Mouse (Mus musculus) megakaryocyte-erythroid progenitor cell, adult 5-6 weeks (primary cell): ENCODE results near the gene Sema7a. TPM values are rescaled to one million over a fixed set of nuclear protein-coding genes. Genes with fewer than 3 reads are reported as not detected.

Source experiments
- ATAC-seq: replicated peaks from 2 replicates; pipeline ENCODE4 v1.8.0; 2016; ENCODE audit warnings: mild to moderate bottlenecking, inconsistent platforms; ENCODE audit not compliant: severe bottlenecking, poor library complexity, low FRiP score, low TSS enrichment
- total RNA-seq, 2 experiments: library from RNA; stranded (forward) in 1 of 2; stranded (reverse) in 1 of 2; fragments of 200-1000, 215-1000 nt in 1 of 2; fragments of >200 nt in 1 of 2; fragmentation: Nextera tagmentation in 1 of 2; gene quantifications; 2 replicates each; pipeline ENCODE4 v1.2.3; 2014 to 2017

Gene Sema7a
- total RNA-seq, 2 experiments from 2014 or later = not detected

- no peak for ATAC-seq
Measured at GRCm38 (mm10) chr9:57972776-57973439, 33.0 kb downstream of the Sema7a start.

GRCm38 (mm10) chr9:57973440-57974066 is 33.6 kb downstream of the Sema7a start:
- ATAC-seq = no peak

GRCm38 (mm10) chr9:57974221-57974620 is 34.3 kb downstream of the Sema7a start:
- ATAC-seq = no peak

- no peak for ATAC-seq
Measured at GRCm38 (mm10) chr9:57975200-57975821, 35.4 kb downstream of the Sema7a start.

- no peak for ATAC-seq
Measured at GRCm38 (mm10) chr9:57978025-57978424, 38.1 kb downstream of the Sema7a start.

- no peak for ATAC-seq
Measured at GRCm38 (mm10) chr9:57978858-57979257, 38.9 kb downstream of the Sema7a start.

GRCm38 (mm10) chr9:57980570-57980969 is 40.7 kb downstream of the Sema7a start:
- no peak for ATAC-seq

- no peak for ATAC-seq
Measured at GRCm38 (mm10) chr9:57985304-57985703, 45.4 kb downstream of the Sema7a start.

GRCm38 (mm10) chr9:57986293-57986692 is 46.4 kb downstream of the Sema7a start:
- no peak for ATAC-seq

- no peak for ATAC-seq
Measured at GRCm38 (mm10) chr9:57988098-57988497, 48.2 kb downstream of the Sema7a start.

GRCm38 (mm10) chr9:57989309-57989708 is 49.4 kb downstream of the Sema7a start:
- no peak for ATAC-seq

- ATAC-seq = no peak; the same call in 1 of the 2 replicates
Measured at GRCm38 (mm10) chr9:57990438-57991110, 50.7 kb downstream of the Sema7a start.

GRCm38 (mm10) chr9:57992060-57992459 is 52.1 kb downstream of the Sema7a start:
- no peak for ATAC-seq

- no peak for ATAC-seq
Measured at GRCm38 (mm10) chr9:57992781-57993591, 53.1 kb downstream of the Sema7a start.

- ATAC-seq = no peak
Measured at GRCm38 (mm10) chr9:57995282-57995681, 55.4 kb downstream of the Sema7a start.

- ATAC-seq = peak; percentile 31
Measured at GRCm38 (mm10) chr9:57997511-57998031, 57.7 kb downstream of the Sema7a start.

- ATAC-seq = peak; percentile 70
Measured at GRCm38 (mm10) chr9:57998032-57998659, 58.2 kb downstream of the Sema7a start.

- no peak for ATAC-seq
Measured at GRCm38 (mm10) chr9:57998685-57999084, 58.8 kb downstream of the Sema7a start.

GRCm38 (mm10) chr9:57999676-58000075 is 59.8 kb downstream of the Sema7a start:
- no peak for ATAC-seq
